Mouse (Mus musculus): ENCODE results near the gene Gm49405.

GRCm38 (mm10) chr19:3991562-3991961 is 8.9 kb upstream of the Gm49405 start:
- TF ChIP-seq CTCF (IDR thresholded peaks at IDR 0.05; ENCODE audit: borderline replicate concordance, insufficient read depth, low read length) = no peak
- TF ChIP-seq POLR2A (IDR thresholded peaks at IDR 0.05; ENCODE audit: low read depth, low read length) = no peak

Data from embryonic fibroblast, embryonic 13.5 days (primary cell).